Mouse (Mus musculus) frontal cortex, postnatal 36 days (tissue): ENCODE data around the gene Hist4h4.
A peak's percentile ranks its signal among the peaks of the same experiment; 100 is the strongest.

Source experiments
- DNase-seq, 2 experiments: peaks; one replicate each; pipeline ENCODE4 v3.0.0; 2022; ENCODE audit warnings: low spot score in 2 of 2

The Hist4h4 gene

GRCm38 (mm10) chr6:136782761-136783160 is 21.5 kb downstream of the Hist4h4 start:
- peak in 1 of 2 experiments; percentile 20 for DNase-seq

- DNase-seq = no peak
Measured at GRCm38 (mm10) chr6:136782146-136782545, 22.1 kb downstream of the Hist4h4 start.

GRCm38 (mm10) chr6:136781377-136781986 is 22.7 kb downstream of the Hist4h4 start, which contains the start of gene Gucy2c:
Gucy2c (minus strand) TSS chr6:136781765.
- DNase-seq = no peak

GRCm38 (mm10) chr6:136776392-136776791 is 27.8 kb downstream of the Hist4h4 start:
- DNase-seq = no peak

DNA sequence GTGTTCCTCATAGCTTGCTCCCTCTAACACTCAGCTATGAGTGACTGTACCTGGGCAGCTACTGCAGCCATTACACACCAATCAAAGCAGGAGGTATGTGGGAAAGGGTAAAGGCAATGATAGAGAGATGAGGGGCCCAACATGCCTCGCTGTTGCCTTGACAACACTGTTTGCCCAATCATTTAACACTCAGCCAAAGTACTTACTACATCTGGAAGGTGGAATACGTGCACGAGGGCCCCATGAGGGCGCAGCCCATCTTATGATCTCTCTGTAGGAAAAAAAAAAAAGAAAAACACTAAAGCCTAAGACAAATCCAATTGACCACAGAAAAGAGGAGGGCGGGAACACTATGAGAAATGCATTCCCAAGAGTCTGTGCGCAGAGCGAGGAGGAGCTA is 34.4 kb downstream of the Hist4h4 start:
- no peak for DNase-seq

- DNase-seq = no peak
Measured at GRCm38 (mm10) chr6:136769143-136769542, 35.1 kb downstream of the Hist4h4 start.

DNA sequence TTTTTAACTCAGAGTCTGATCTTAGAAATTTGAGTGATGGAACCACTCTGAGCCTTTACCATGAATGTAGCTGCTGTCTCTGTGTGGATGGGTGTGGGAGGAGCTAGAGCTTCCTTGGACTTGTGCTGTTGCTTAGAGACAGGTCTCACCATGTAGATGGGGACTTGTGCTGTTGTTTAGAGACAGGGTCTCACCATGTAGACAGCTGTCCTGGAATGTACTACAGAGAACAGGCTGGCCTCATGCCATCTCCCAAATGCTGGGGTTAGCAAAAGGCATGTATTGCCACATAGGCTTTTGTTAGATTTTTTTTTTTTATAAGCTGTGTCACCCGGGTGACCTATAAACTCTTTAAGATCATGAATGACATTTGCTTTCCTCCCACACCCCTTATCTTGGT is 40.3 kb downstream of the Hist4h4 start:
- DNase-seq = no peak
